Mouse (Mus musculus) lung, embryonic 16.5 days (tissue): ENCODE measurements around the gene Gm17490. TPM values are rescaled to one million over a fixed set of nuclear protein-coding genes. Genes with fewer than 3 reads are reported as not detected.

Source experiments
- ATAC-seq: fragments of 200-750 bp; cut with Nextera tagmentation; 2 replicates; pipeline ENCODE4 v1.8.0; 2017; ENCODE audit warnings: low read depth, mild to moderate bottlenecking, moderate library complexity
- H3K27ac ChIP-seq: fragments of 300-500 bp; sonication (generic); 2 replicates; pipeline ENCODE4 v1.5.1; 2014; ENCODE audit warnings: mild to moderate bottlenecking, control low read depth, low read length
- H3K27me3 ChIP-seq: fragments of 300-500 bp; sonication (generic); 2 replicates; pipeline ENCODE4 v1.6.1; 2014; ENCODE audit warnings: low read depth, low read length, mixed read lengths; ENCODE audit not compliant: control insufficient read depth, insufficient read depth
- H3K36me3 ChIP-seq: fragments of 300-500 bp; sonication (generic); 2 replicates; pipeline ENCODE4 v1.6.1; 2014; ENCODE audit warnings: low read length; ENCODE audit not compliant: control insufficient read depth, insufficient read depth
- H3K4me1 ChIP-seq: fragments of 300-500 bp; sonication (generic); replicated peaks from 2 replicates; pipeline ENCODE4 v1.6.1; 2014; ENCODE audit warnings: low read length, mixed read lengths; ENCODE audit not compliant: control insufficient read depth, insufficient read depth
- H3K4me2 ChIP-seq: fragments of 300-500 bp; sonication (generic); 2 replicates; pipeline ENCODE4 v1.6.1; 2014; ENCODE audit warnings: low read depth, low read length, control low read depth
- H3K4me3 ChIP-seq: fragments of 300-500 bp; sonication (generic); 2 replicates; pipeline ENCODE4 v1.5.1; 2014; ENCODE audit warnings: mild to moderate bottlenecking, low read length, control low read depth
- H3K9ac ChIP-seq: fragments of 300-500 bp; sonication (generic); 2 replicates; pipeline ENCODE4 v1.6.1; 2014; ENCODE audit warnings: low read length, control low read depth
- H3K9me3 ChIP-seq: fragments of 300-500 bp; sonication (generic); 2 replicates; pipeline ENCODE4 v1.6.1; 2016; ENCODE audit warnings: low read length; ENCODE audit not compliant: control insufficient read depth
- WGBS: fragments of 180-500 bp; shearing (Covaris S2); extraction: QIAGEN DNeasy Blood & Tissue Kit; methylation state at CpG from one replicate; pipeline ENCODE4 v1.1.7; 2014; 5-methylcytosine and 5-hydroxymethylcytosine counted together
- polyA plus RNA-seq: library from polyadenylated mRNA; unstranded; fragments of >200 nt; fragmentation: Nextera tagmentation; extraction: Ambion mirVana; gene quantifications from 2 replicates; pipeline ENCODE4 v1.2.1, GENCODE M21; 2015

The Gm17490 gene
- polyA plus RNA-seq, 1 experiment from 2014 or later = not detected

GRCm38 (mm10) chr2:11654990-11655931, 29.2 kb upstream of the Gm17490 start:
- Histone ChIP-seq H3K4me3 (no peak overlapping the region), H3K4me2 (no peak overlapping the region), H3K4me1 (no peaks in the 10 kb centered on the region), H3K27ac (no peak overlapping the region), H3K9me3 (no peaks in the 10 kb centered on the region), H3K9ac (no peak overlapping the region), H3K36me3 (no peaks in the 10 kb centered on the region), H3K27me3 (no peaks in the 10 kb centered on the region)
- no peak for ATAC-seq
- 50% methylated on average over 9 of the region's 9 CpGs for WGBS

DNA sequence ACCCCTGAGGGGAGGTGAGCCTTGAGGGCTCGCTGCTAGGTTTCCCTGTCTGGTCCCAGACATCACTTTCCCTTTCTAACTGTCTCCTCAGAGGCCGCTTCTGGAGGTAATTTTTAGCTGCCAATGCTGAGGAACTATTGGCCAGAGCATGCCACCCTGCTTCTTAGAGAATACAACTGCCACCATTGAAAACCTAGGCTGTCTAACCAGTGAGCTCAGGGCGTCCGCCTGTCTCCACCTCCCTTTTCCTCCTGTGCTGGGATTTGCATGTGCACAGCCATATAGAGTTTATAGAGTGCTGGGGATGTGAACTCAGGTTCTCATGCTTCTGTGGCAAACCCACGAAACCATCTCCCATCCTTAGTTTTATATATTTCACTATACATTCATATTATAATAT, 27.7 kb upstream of the Gm17490 start:
- H3K4me2 ChIP-seq = no peak overlapping the region
- H3K4me3 ChIP-seq = no peak overlapping the region
- no peaks in the 10 kb centered on the region for H3K27me3 ChIP-seq
- H3K9me3 ChIP-seq = no peaks in the 10 kb centered on the region
- H3K36me3 ChIP-seq = no peaks in the 10 kb centered on the region
- ATAC-seq = no peak
- H3K9ac ChIP-seq = no peak overlapping the region
- H3K27ac ChIP-seq = no peak overlapping the region
- no peaks in the 10 kb centered on the region for H3K4me1 ChIP-seq
- WGBS = 71% methylated on average over 5 of the region's 5 CpGs

DNA sequence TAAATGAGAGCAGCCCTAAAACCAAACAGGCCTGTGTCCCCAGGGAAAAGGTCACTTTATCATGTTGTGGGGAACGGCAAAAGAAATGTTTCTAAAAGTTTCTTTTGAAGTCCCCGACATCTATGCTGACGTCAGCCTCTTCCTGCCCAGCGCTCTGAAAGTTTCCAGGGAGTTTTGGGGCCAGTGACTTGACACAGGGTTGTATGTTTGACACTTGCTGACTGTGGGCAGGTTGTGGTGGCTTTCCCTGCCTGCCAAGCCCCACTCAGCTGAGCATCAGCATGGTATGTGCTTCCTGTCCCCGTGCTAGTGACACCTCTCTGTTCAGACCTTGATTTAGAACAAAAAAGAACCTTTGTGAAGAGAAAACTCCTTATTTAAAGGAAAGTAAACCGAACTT, 27.3 kb upstream of the Gm17490 start:
- 17% methylated on average over 6 of the region's 6 CpGs for WGBS
- Histone ChIP-seq H3K36me3 (no peaks in the 10 kb centered on the region), H3K4me2 (no peak overlapping the region), H3K27me3 (no peaks in the 10 kb centered on the region), H3K9ac (no peak overlapping the region), H3K4me3 (no peak overlapping the region), H3K9me3 (no peaks in the 10 kb centered on the region), H3K4me1 (no peaks in the 10 kb centered on the region), H3K27ac (no peak overlapping the region)
- no peak for ATAC-seq

- Histone ChIP-seq H3K4me3 (no peak overlapping the region), H3K27ac (no peak overlapping the region), H3K4me1 (no peaks in the 10 kb centered on the region), H3K4me2 (no peak overlapping the region), H3K9me3 (no peaks in the 10 kb centered on the region), H3K36me3 (no peaks in the 10 kb centered on the region), H3K27me3 (no peaks in the 10 kb centered on the region), H3K9ac (no peak overlapping the region)
- WGBS = 54% methylated on average over 2 of the region's 2 CpGs
- no peak for ATAC-seq
Measured at GRCm38 (mm10) chr2:11652780-11653179, 26.7 kb upstream of the Gm17490 start.

DNA sequence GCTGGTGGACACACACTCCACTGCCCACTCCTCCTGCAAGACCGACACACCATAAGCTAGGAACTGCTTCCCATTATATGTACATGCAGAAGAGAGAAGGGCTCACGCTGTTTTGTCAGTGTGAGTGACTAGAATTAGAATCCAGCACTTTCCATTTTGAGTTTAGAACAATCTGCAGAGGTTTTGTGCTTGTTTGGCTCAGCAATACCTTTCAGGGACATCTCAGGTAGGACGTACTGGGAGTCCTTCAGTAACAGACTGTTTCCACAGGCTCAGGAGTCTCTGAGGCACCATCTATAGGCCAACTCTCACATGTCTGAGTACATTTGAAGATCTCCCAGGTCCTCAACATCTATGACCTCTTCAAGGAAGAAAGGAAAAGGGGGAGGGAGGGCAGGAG, 26.1 kb upstream of the Gm17490 start:
- Histone ChIP-seq H3K9ac (no peak overlapping the region), H3K4me3 (no peak overlapping the region), H3K4me1 (no peaks in the 10 kb centered on the region), H3K36me3 (no peaks in the 10 kb centered on the region), H3K4me2 (no peak overlapping the region), H3K27me3 (no peaks in the 10 kb centered on the region), H3K9me3 (no peaks in the 10 kb centered on the region), H3K27ac (no peak overlapping the region)
- WGBS = 82% methylated on average over 3 of the region's 3 CpGs
- ATAC-seq = no peak

DNA sequence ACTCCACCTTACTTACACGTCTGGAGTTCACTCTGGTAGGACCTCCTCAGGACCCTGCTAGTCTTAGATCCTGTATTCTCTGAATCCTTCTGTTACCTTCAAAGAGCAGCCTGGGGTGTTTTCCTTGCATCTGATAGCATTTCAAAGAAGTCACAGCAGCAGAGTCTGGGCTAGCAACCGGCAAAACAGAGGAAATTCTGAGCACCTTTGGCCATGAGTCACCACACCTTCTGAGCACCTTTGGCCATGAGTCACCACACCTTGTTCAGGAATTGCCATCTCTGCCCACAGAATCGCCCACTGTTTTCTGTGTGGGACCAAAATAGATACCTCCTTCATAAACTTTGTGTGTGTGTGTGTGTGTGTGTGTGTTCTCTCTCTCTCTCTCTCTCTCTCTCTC, 25.4 kb upstream of the Gm17490 start:
- no peak overlapping the region for H3K4me2 ChIP-seq
- H3K9ac ChIP-seq = no peak overlapping the region
- ATAC-seq = no peak
- H3K4me1 ChIP-seq = no peaks in the 10 kb centered on the region
- WGBS = 39% methylated on average over 3 of the region's 3 CpGs
- H3K9me3 ChIP-seq = no peaks in the 10 kb centered on the region
- no peaks in the 10 kb centered on the region for H3K27me3 ChIP-seq
- no peaks in the 10 kb centered on the region for H3K36me3 ChIP-seq
- no peak overlapping the region for H3K4me3 ChIP-seq
- H3K27ac ChIP-seq = no peak overlapping the region

DNA sequence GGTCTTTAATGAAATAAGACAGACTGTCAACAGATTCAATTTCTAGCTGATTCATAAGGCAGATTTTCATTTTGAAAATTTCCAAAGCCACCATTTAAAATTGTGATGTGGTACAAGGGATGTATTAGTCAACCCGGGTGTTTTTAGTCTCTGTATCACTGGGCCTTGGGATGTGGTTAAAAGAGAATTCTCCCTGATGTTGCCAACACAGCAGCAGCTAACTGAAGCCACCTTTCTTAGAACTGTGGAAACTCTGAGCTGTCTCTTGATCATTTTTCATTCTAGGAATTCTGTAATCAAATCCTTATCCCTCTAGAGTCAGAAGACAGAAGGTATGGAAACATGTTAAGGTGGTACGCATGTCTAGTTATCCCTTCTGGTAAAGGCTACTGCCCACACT, 19.2 kb upstream of the Gm17490 start:
- H3K9me3 ChIP-seq = no peaks in the 10 kb centered on the region
- H3K36me3 ChIP-seq = no peaks in the 10 kb centered on the region
- no peaks in the 10 kb centered on the region for H3K4me1 ChIP-seq
- no peak overlapping the region for H3K27ac ChIP-seq
- H3K4me2 ChIP-seq = no peak overlapping the region
- H3K9ac ChIP-seq = no peak overlapping the region
- ATAC-seq = no peak
- 74% methylated on average over 2 of the region's 2 CpGs for WGBS
- no peaks in the 10 kb centered on the region for H3K27me3 ChIP-seq
- H3K4me3 ChIP-seq = no peak overlapping the region

GRCm38 (mm10) chr2:11644057-11644456, 18.0 kb upstream of the Gm17490 start:
- ATAC-seq = no peak
- WGBS = 71% methylated on average over 1 of the region's 1 CpGs
- no peaks in the 10 kb centered on the region for H3K9me3 ChIP-seq
- H3K4me2 ChIP-seq = no peak overlapping the region
- no peaks in the 10 kb centered on the region for H3K36me3 ChIP-seq
- H3K4me1 ChIP-seq = no peaks in the 10 kb centered on the region
- no peak overlapping the region for H3K27ac ChIP-seq
- H3K27me3 ChIP-seq = no peaks in the 10 kb centered on the region
- H3K4me3 ChIP-seq = no peak overlapping the region
- no peak overlapping the region for H3K9ac ChIP-seq

- Histone ChIP-seq H3K9me3 (no peaks in the 10 kb centered on the region), H3K9ac (no peak within 1 kb of the TSS), H3K4me3 (no peak within 1 kb of the TSS), H3K4me2 (no peak within 1 kb of the TSS), H3K27me3 (no peaks in the 10 kb centered on the region), H3K36me3 (no peaks in the 10 kb centered on the region), H3K27ac (no peak within 1 kb of the TSS), H3K4me1 (no peaks in the 10 kb centered on the region)
- WGBS = 77% methylated on average over 3 of the region's 3 CpGs
- no peak for ATAC-seq
Measured at GRCm38 (mm10) chr2:11642451-11642941, 16.4 kb upstream of the Gm17490 start, which contains the start of gene Il2ra. Gene Il2ra, plus strand, starts transcription at chr2:11642807.
